Mouse (Mus musculus) olfactory bulb, adult 2 months (tissue): ENCODE measurements around the gene Gm3045. TPM values are rescaled to one million over a fixed set of nuclear protein-coding genes. Genes with fewer than 3 reads are reported as not detected.
A peak's percentile ranks its signal among the peaks of the same experiment; 100 is the strongest.

Experiments
- H3K27ac ChIP-seq: fragments of 200-500 bp; 2 replicates; pipeline ENCODE4 v1.5.1; 2012; ENCODE audit warnings: low read depth, low read length; ENCODE audit not compliant: insufficient read depth
- H3K4me1 ChIP-seq: fragments of 200-500 bp; 2 replicates; pipeline ENCODE4 v1.6.1; 2012; ENCODE audit warnings: low read length; ENCODE audit not compliant: control insufficient read depth, insufficient read depth
- H3K4me3 ChIP-seq: fragments of 200-500 bp; 2 replicates; pipeline ENCODE4 v1.5.1; 2012; ENCODE audit warnings: mild to moderate bottlenecking, low read depth, low read length, moderate library complexity; ENCODE audit not compliant: insufficient read depth
- CTCF ChIP-seq: fragments of 200-500 bp; IDR thresholded peaks from 2 replicates; pipeline ENCODE4 v1.5.1; 2012; ENCODE audit warnings: low read depth, mild to moderate bottlenecking, low read length, moderate library complexity; ENCODE audit not compliant: insufficient read depth
- POLR2A ChIP-seq: fragments of 200-500 bp; IDR thresholded peaks from 2 replicates; pipeline ENCODE4 v1.6.1; 2012; ENCODE audit warnings: mild to moderate bottlenecking, low read depth, low read length, moderate library complexity; ENCODE audit not compliant: insufficient read depth
- WGBS: fragments of 180-500 bp; shearing (Covaris S2); methylation state at CpG from one replicate; pipeline ENCODE4 v1.1.7; 2018; 5-methylcytosine and 5-hydroxymethylcytosine counted together
- polyA plus RNA-seq: library from polyadenylated mRNA; stranded (reverse); fragments of >200 nt; gene quantifications from 2 replicates; pipeline ENCODE4 v1.2.4, GENCODE M21; 2012; ENCODE audit warnings: low replicate concordance; ENCODE audit not compliant: missing spikeins, insufficient read depth, insufficient read length

Gene Gm3045
- polyA plus RNA-seq, 1 experiment: not detected

- Histone ChIP-seq H3K4me3 (no peak overlapping the region), H3K27ac (no peak overlapping the region), H3K4me1 (peaks cover 13% of the 10 kb centered on the region)
- 86% methylated on average over 6 of the region's 6 CpGs for WGBS
- TF ChIP-seq CTCF (no peak), POLR2A (no peak)
Measured at GRCm38 (mm10) chr13:56404511-56405140, 21.8 kb upstream of the Gm3045 start.

GRCm38 (mm10) chr13:56412286-56412873 is 14.0 kb upstream of the Gm3045 start:
- TF ChIP-seq POLR2A (no peak), CTCF (no peak)
- H3K4me1 ChIP-seq: no peaks in the 10 kb centered on the region
- WGBS: 74% methylated on average over 9 of the region's 9 CpGs
- H3K4me3 ChIP-seq: no peak overlapping the region
- no peak overlapping the region for H3K27ac ChIP-seq

- no peak for TF ChIP-seq CTCF
- TF ChIP-seq POLR2A: no peak
- H3K4me1 ChIP-seq: no peaks in the 10 kb centered on the region
- no peak overlapping the region for H3K4me3 ChIP-seq
- 72% methylated on average over 13 of the region's 13 CpGs for WGBS
- no peak overlapping the region for H3K27ac ChIP-seq
Measured at GRCm38 (mm10) chr13:56418685-56419483, 7.5 kb upstream of the Gm3045 start.

GRCm38 (mm10) chr13:56419538-56419937 is 6.9 kb upstream of the Gm3045 start:
- TF ChIP-seq POLR2A (no peak), CTCF (no peak)
- Histone ChIP-seq H3K4me1 (no peaks in the 10 kb centered on the region), H3K4me3 (no peak overlapping the region), H3K27ac (no peak overlapping the region)
- WGBS: 86% methylated on average over 6 of the region's 6 CpGs

GRCm38 (mm10) chr13:56422072-56422723 is 4.2 kb upstream of the Gm3045 start:
- Histone ChIP-seq H3K27ac (no peak overlapping the region), H3K4me3 (no peak overlapping the region), H3K4me1 (no peaks in the 10 kb centered on the region)
- no peak for TF ChIP-seq CTCF
- TF ChIP-seq POLR2A: no peak
- WGBS: 13% methylated on average over 16 of the region's 16 CpGs

GRCm38 (mm10) chr13:56425931-56426330 is 463 bp upstream of the Gm3045 start:
- TF ChIP-seq POLR2A (no peak), CTCF (no peak)
- Histone ChIP-seq H3K4me3 (no peak overlapping the region), H3K4me1 (no peaks in the 10 kb centered on the region), H3K27ac (no peak overlapping the region)
- WGBS: 92% methylated on average over 7 of the region's 7 CpGs

- TF ChIP-seq CTCF (peak; percentile 84), POLR2A (no peak)
- Histone ChIP-seq H3K4me1 (no peaks in the 10 kb centered on the region), H3K4me3 (no peak overlapping the region), H3K27ac (no peak overlapping the region)
- WGBS: 37% methylated on average over 16 of the region's 16 CpGs
Measured at GRCm38 (mm10) chr13:56428724-56429500, 2.5 kb downstream of the Gm3045 start.

- Histone ChIP-seq H3K27ac (no peak overlapping the region), H3K4me3 (no peak overlapping the region), H3K4me1 (no peaks in the 10 kb centered on the region)
- TF ChIP-seq POLR2A: no peak
- 88% methylated on average over 12 of the region's 12 CpGs for WGBS
Measured at GRCm38 (mm10) chr13:56432496-56432895, 6.1 kb downstream of the Gm3045 start.
